Mouse (Mus musculus) A20 (cell line): ENCODE measurements at regions not wholly inside any gene's neighbourhood (a gene's known extent, or its start where the extent isn't known, plus 50 kb on each side); places are given as distances from the start of the nearest gene placed in this dataset.
A peak's percentile ranks its signal among the peaks of the same experiment; 100 is the strongest.
"Not testable (repeated sequence)": the region's sequence is repeated elsewhere in the genome, so short reads cannot be mapped to it uniquely, and the experiment has no call there.

Experiments used
- DNase-seq: peaks from one replicate; pipeline ENCODE4 v3.0.0-alpha.2; 2011; ENCODE audit warnings: low read depth, low spot score

GRCm38 (mm10) chr1:35865263-35865662 is 202.9 kb upstream of the Hs6st1 start:
- DNase-seq, result no peak

GRCm38 (mm10) chr1:35866643-35867042 is 201.6 kb upstream of the Hs6st1 start:
- DNase-seq, result no peak

- no peak for DNase-seq
These were observed 198.6 kb upstream of the Hs6st1 start for GRCm38 (mm10) chr1:35869381-35870143.

GRCm38 (mm10) chr1:35870144-35870827 is 197.9 kb upstream of the Hs6st1 start:
- no peak for DNase-seq

GRCm38 (mm10) chr1:35873038-35873437 is 195.2 kb upstream of the Hs6st1 start:
- DNase-seq, result no peak

- no peak for DNase-seq
These were observed 192.9 kb upstream of the Hs6st1 start for GRCm38 (mm10) chr1:35875210-35875811.

GRCm38 (mm10) chr1:35878426-35878825 is 189.8 kb upstream of the Hs6st1 start:
- no peak for DNase-seq

GRCm38 (mm10) chr1:35879388-35880093 is 188.7 kb upstream of the Hs6st1 start:
- no peak for DNase-seq

GRCm38 (mm10) chr1:35880562-35881265 is 187.5 kb upstream of the Hs6st1 start:
- DNase-seq, result no peak

- DNase-seq, result no peak
These were observed 186.7 kb upstream of the Hs6st1 start for GRCm38 (mm10) chr1:35881521-35881920.

GRCm38 (mm10) chr1:35882101-35882500 is 186.1 kb upstream of the Hs6st1 start:
- DNase-seq, result no peak

GRCm38 (mm10) chr1:35889731-35890499 is 178.3 kb upstream of the Hs6st1 start:
- no peak for DNase-seq

- DNase-seq, result no peak
These were observed 177.7 kb upstream of the Hs6st1 start for GRCm38 (mm10) chr1:35890500-35890900.

- peak; percentile 27 for DNase-seq
These were observed 168.7 kb upstream of the Hs6st1 start for GRCm38 (mm10) chr1:35899536-35899935.

GRCm38 (mm10) chr1:35904001-35904547 is 164.1 kb upstream of the Hs6st1 start:
- DNase-seq, result no peak

- no peak for DNase-seq
These were observed 154.6 kb upstream of the Hs6st1 start for GRCm38 (mm10) chr1:35913551-35913950.

- DNase-seq, result not testable (repeated sequence)
These were observed 154.0 kb upstream of the Hs6st1 start for GRCm38 (mm10) chr1:35914175-35914574.

- DNase-seq, result no peak
These were observed 152.7 kb upstream of the Hs6st1 start for GRCm38 (mm10) chr1:35915526-35915925.

- DNase-seq, result no peak
These were observed 148.1 kb upstream of the Hs6st1 start for GRCm38 (mm10) chr1:35919840-35920734.
